1 mouse cellular context compared by ENCODE assay signal in the genomic region with DNA sequence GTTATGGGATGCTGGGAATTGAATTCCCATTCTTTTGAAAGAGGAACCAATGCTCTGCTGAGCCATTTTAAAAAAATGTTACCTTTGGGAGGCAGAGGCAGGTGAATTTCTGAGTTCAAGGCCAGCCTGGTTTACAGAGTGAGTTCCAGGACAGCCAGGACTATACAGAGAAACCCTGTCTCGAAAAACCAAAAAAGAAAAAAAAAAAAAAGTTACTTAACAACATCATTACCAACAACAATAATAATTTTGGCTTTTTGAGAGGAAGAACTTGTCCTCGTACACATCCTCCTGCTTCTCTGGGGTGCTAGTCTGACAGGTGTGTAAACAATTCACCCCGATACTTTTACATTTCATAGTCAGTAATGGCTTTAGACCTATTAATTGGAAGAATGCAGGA.
TF ChIP-seq lines count a peak whose summit lies in the region.

No protein-coding gene starts in this region.

TF ChIP-seq in CH12.LX, 34 proteins besides CTCF, POLR2A, EP300 and RAD21:
- peak; percentile 78 for TF ChIP-seq ZNF384 (IDR thresholded peaks at IDR 0.05; ENCODE audit: low read depth, low read length)
- 0 out of 2 replicates have a peak, but pooled peaks have one; percentile 22 for TF ChIP-seq MXI1 (IDR thresholded peaks at IDR 0.05; ENCODE audit: low read depth, low read length)
